Mouse (Mus musculus) midbrain, postnatal 0 days (tissue): ENCODE results near the gene Tmod1. TPM values are rescaled to one million over a fixed set of nuclear protein-coding genes. Genes with fewer than 3 reads are reported as not detected.

Experiments used
- ATAC-seq: fragments of 200-750 bp; cut with Nextera tagmentation; 2 replicates; pipeline ENCODE4 v1.8.0; 2017; ENCODE audit warnings: moderate number of reproducible peaks, mild to moderate bottlenecking, moderate TSS enrichment, moderate library complexity; ENCODE audit not compliant: low FRiP score
- DNase-seq: peaks from one replicate; pipeline ENCODE4 v3.0.0-alpha.2; 2015; ENCODE audit warnings: low spot score
- H3K27ac ChIP-seq: fragments of 300-500 bp; sonication (generic); 2 replicates; pipeline ENCODE4 v1.5.1; 2014; ENCODE audit warnings: low read depth, mild to moderate bottlenecking, low read length, mixed read lengths
- H3K27me3 ChIP-seq: fragments of 300-500 bp; sonication (generic); 2 replicates; pipeline ENCODE4 v1.6.1; 2014; ENCODE audit warnings: low read length, control low read depth, mixed read lengths; ENCODE audit not compliant: insufficient read depth
- H3K36me3 ChIP-seq: fragments of 300-500 bp; sonication (generic); 2 replicates; pipeline ENCODE4 v1.6.1; 2014; ENCODE audit warnings: low read length, control low read depth, mixed read lengths; ENCODE audit not compliant: insufficient read depth
- H3K4me1 ChIP-seq: fragments of 300-500 bp; sonication (generic); 2 replicates; pipeline ENCODE4 v1.6.1; 2014; ENCODE audit warnings: mild to moderate bottlenecking, control low read depth, antibody characterized with exemption, low read length, mixed read lengths; ENCODE audit not compliant: insufficient read depth
- H3K4me2 ChIP-seq: fragments of 300-500 bp; sonication (generic); 2 replicates; pipeline ENCODE4 v1.6.1; 2014; ENCODE audit warnings: low read depth, mild to moderate bottlenecking, low read length, mixed read lengths; ENCODE audit not compliant: poor library complexity, severe bottlenecking
- H3K4me3 ChIP-seq: fragments of 300-500 bp; sonication (generic); 2 replicates; pipeline ENCODE4 v1.5.1; 2014; ENCODE audit warnings: low read depth, mild to moderate bottlenecking, low read length, moderate library complexity
- H3K9ac ChIP-seq: fragments of 300-500 bp; sonication (generic); replicated peaks from 2 replicates; pipeline ENCODE4 v1.6.1; 2014; ENCODE audit warnings: mild to moderate bottlenecking, low read length, moderate library complexity, mixed read lengths; ENCODE audit not compliant: poor library complexity, severe bottlenecking
- H3K9me3 ChIP-seq: fragments of 300-500 bp; sonication (generic); 2 replicates; pipeline ENCODE4 v1.6.1; 2016; ENCODE audit warnings: low read length, control low read depth
- CTCF ChIP-seq: IDR thresholded peaks from 2 replicates; pipeline ENCODE4 v1.5.1; 2016; ENCODE audit warnings: antibody characterized with exemption, mild to moderate bottlenecking
- WGBS: fragments of 180-500 bp; shearing (Covaris S2); extraction: QIAGEN DNeasy Blood & Tissue Kit; methylation state at CpG from one replicate; pipeline ENCODE4 v1.1.7; 2014; 5-methylcytosine and 5-hydroxymethylcytosine counted together
- polyA plus RNA-seq: library from polyadenylated mRNA; unstranded; fragments of >200 nt; fragmentation: Nextera tagmentation; extraction: Ambion mirVana; gene quantifications from 2 replicates; pipeline ENCODE4 v1.2.1, GENCODE M21; 2015
- total RNA-seq: library from RNA; depleted of rRNA; stranded (reverse); fragments of >200 nt; gene quantifications from 2 replicates; pipeline ENCODE4 v1.2.3, GENCODE M21; 2014

Gene Tmod1
- total and polyA plus RNA-seq, 2 experiments from 2014 or later: 0.55 to 0.75 TPM

DNA sequence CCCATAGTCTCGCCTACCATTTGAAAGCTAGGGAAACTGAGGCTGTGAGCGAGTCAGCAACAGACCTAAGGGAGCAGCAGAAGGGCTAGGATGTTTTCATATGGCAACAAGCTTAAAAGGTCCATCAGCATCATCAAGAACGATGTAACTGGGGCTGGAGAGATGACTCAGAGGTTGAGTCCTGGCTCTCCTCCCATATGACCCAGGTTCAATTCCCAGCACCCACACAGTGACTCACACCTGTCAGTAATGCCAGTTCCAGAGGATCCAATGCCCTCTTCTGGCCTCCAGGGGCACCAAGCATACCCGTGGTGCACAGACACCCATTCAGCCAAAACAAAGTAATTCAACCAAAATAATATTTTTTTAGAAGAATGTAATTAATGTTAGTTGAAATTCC is 41.5 kb downstream of the Tmod1 start:
- Histone ChIP-seq H3K4me3 (no peak overlapping the region), H3K27me3 (no peaks in the 10 kb centered on the region), H3K36me3 (no peaks in the 10 kb centered on the region), H3K9me3 (no peaks in the 10 kb centered on the region), H3K9ac (no peak overlapping the region), H3K4me1 (no peaks in the 10 kb centered on the region), H3K4me2 (no peak overlapping the region), H3K27ac (no peak overlapping the region)
- TF ChIP-seq CTCF: no peak
- ATAC-seq (no peak), DNase-seq (no peak)
- WGBS: 84% methylated on average over 4 of the region's 4 CpGs

DNA sequence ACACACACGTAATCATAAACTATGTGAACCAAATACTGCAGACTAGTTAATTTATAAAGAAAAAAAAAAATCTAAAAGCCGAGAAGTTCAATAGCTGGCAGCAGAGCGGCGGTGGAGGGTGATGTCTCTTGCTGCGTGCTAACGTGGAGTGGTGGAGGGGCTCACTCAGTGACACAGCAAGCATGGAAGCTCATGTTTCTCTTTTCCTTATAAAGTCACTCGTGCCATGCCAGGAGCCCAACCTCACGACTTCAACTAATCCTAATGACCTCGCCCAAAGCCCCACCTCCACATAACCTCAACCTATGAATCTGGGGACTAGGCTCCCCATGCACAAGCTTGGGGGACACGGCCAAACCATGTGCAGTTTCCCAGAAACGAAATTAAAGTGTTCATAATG is 43.8 kb downstream of the Tmod1 start:
- Histone ChIP-seq H3K9me3 (no peaks in the 10 kb centered on the region), H3K4me1 (no peaks in the 10 kb centered on the region), H3K27me3 (no peaks in the 10 kb centered on the region), H3K9ac (no peak overlapping the region), H3K36me3 (no peaks in the 10 kb centered on the region), H3K4me3 (no peak overlapping the region), H3K27ac (no peak overlapping the region), H3K4me2 (no peak overlapping the region)
- no peak for TF ChIP-seq CTCF
- DNase-seq (no peak), ATAC-seq (no peak)
- 80% methylated on average over 11 of the region's 11 CpGs for WGBS

GRCm38 (mm10) chr4:46084416-46085172 is 45.9 kb downstream of the Tmod1 start:
- H3K9me3 ChIP-seq: no peaks in the 10 kb centered on the region
- no peak overlapping the region for H3K4me3 ChIP-seq
- H3K9ac ChIP-seq: no peak overlapping the region
- no peaks in the 10 kb centered on the region for H3K4me1 ChIP-seq
- no peak for ATAC-seq
- 53% methylated on average over 9 of the region's 9 CpGs for WGBS
- no peak for TF ChIP-seq CTCF
- no peak overlapping the region for H3K4me2 ChIP-seq
- no peaks in the 10 kb centered on the region for H3K27me3 ChIP-seq
- no peaks in the 10 kb centered on the region for H3K36me3 ChIP-seq
- DNase-seq: peak; percentile 46
- H3K27ac ChIP-seq: no peak overlapping the region

DNA sequence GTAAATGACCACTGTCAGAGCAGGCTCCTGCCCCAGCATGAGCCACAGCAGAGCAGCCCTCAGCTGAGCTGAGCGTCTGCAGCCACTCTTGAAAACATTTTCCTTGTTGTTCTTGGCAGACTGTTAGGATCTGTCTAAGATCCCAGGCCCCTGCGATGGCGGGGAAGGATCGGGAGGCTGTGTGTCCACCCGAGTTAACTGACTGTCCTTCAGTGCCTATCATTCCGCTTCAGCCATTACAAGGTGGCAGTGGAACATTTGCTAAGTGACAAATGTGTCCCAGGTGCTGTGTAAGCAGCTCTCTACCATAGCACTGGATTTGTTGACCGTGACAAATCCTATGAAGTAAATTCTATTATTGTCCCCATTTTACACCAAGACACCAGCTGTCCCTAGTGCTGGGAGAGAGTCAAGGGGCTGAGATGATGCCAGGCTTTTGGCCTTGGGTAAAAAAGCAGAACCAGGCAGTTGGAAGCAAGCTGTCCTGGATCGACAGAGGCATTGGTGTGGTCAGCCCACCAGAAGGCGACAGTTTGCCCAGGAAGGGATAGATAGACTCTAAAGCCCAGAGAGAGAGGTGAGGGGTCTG is 46.6 kb downstream of the Tmod1 start:
- H3K9me3 ChIP-seq: no peaks in the 10 kb centered on the region
- no peak overlapping the region for H3K9ac ChIP-seq
- H3K27me3 ChIP-seq: no peaks in the 10 kb centered on the region
- no peak overlapping the region for H3K4me2 ChIP-seq
- no peak overlapping the region for H3K4me3 ChIP-seq
- no peak overlapping the region for H3K27ac ChIP-seq
- no peaks in the 10 kb centered on the region for H3K4me1 ChIP-seq
- ATAC-seq (no peak), DNase-seq (peak; percentile 60)
- H3K36me3 ChIP-seq: no peaks in the 10 kb centered on the region
- no peak for TF ChIP-seq CTCF
- 38% methylated on average over 9 of the region's 9 CpGs for WGBS

- Histone ChIP-seq H3K27me3 (no peaks in the 10 kb centered on the region), H3K4me3 (no peak overlapping the region), H3K27ac (no peak overlapping the region), H3K9ac (no peak overlapping the region), H3K36me3 (no peaks in the 10 kb centered on the region), H3K9me3 (no peaks in the 10 kb centered on the region), H3K4me1 (no peaks in the 10 kb centered on the region), H3K4me2 (no peak overlapping the region)
- no peak for ATAC-seq
- TF ChIP-seq CTCF: no peak
- no peak for DNase-seq
- 78% methylated on average over 17 of the region's 18 CpGs for WGBS
Measured at GRCm38 (mm10) chr4:46086718-46087426, 48.1 kb downstream of the Tmod1 start.

- H3K27ac ChIP-seq: no peak overlapping the region
- H3K27me3 ChIP-seq: no peaks in the 10 kb centered on the region
- 85% methylated on average over 7 of the region's 7 CpGs for WGBS
- H3K36me3 ChIP-seq: no peaks in the 10 kb centered on the region
- H3K4me1 ChIP-seq: no peaks in the 10 kb centered on the region
- H3K9ac ChIP-seq: no peak overlapping the region
- no peaks in the 10 kb centered on the region for H3K9me3 ChIP-seq
- H3K4me2 ChIP-seq: no peak overlapping the region
- no peak for TF ChIP-seq CTCF
- no peak for DNase-seq
- H3K4me3 ChIP-seq: no peak overlapping the region
- ATAC-seq: no peak
Measured at GRCm38 (mm10) chr4:46087427-46087771, 48.7 kb downstream of the Tmod1 start.
